Mouse (Mus musculus): ENCODE measurements around the gene Pla2g5. TPM values are rescaled to one million over a fixed set of nuclear protein-coding genes. Genes with fewer than 3 reads are reported as not detected.
"Not testable (repeated sequence)": the region's sequence is repeated elsewhere in the genome, so short reads cannot be mapped to it uniquely, and the experiment has no call there.

Gene Pla2g5
- 0.19 and 0.42 TPM in 2 replicates for polyA plus RNA-seq (2014; fragmentation: Nextera tagmentation; extraction: Ambion mirVana)

DNA sequence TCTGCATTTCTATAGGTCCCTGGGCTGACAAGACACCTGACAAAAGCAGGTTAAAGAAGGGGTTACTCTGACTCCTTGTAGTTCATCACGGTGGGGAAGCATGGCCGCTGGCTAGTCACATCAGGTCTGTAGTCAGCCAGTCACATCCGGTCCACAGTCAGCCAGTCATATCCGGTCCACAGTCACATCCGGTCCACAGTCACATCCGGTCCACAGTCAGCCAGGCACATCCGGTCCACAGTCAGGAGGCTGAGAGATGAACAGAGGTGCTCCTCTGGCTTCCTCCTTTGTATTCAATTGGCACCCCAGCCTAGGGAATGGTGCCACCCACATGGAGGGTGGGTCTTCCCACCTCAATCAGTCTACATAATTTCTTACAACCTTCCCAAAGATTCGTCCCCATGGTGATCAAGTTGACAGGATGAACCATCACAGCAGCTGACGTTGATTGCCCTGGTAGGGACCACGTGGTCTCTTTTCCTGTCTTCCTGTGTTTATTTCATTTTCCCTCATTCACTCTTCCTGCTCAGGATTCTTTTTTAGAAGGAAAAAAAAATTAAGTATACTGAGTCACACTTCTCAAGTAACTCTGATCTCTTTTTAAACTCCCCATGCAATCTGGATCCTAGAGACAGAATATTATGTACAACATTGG is at the start of gene Pla2g5:
TSS of gene Pla2g5 (minus strand) at position 139 of the 655 bp plus-strand sequence.
- 70% methylated on average over 10 of the region's 10 CpGs for WGBS
- Histone ChIP-seq H3K4me1 (replicated peaks; ENCODE audit: control insufficient read depth, insufficient read depth, low read length) (peaks cover 7% of the 10 kb centered on the region; the same call in 1 of the 2 replicates), H3K4me2 (ENCODE audit: low read length) (no peak within 1 kb of the TSS), H3K4me3 (ENCODE audit: low read depth, low read length) (no peak within 1 kb of the TSS), H3K27ac (ENCODE audit: low read depth) (no peak within 1 kb of the TSS), H3K9ac (ENCODE audit: low read length) (no peak within 1 kb of the TSS), H3K9me3 (ENCODE audit: control insufficient read depth, low read length) (no peaks in the 10 kb centered on the region), H3K27me3 (replicated peaks; ENCODE audit: control insufficient read depth, insufficient read depth, low read length) (no peaks in the 10 kb centered on the region), H3K36me3 (ENCODE audit: control insufficient read depth, insufficient read depth, low read length) (no peaks in the 10 kb centered on the region)
- DNase-seq (ENCODE audit: low spot score) (no peak), ATAC-seq (replicated peaks; ENCODE audit: low FRiP score, low TSS enrichment, low read depth) (no peak)

DNA sequence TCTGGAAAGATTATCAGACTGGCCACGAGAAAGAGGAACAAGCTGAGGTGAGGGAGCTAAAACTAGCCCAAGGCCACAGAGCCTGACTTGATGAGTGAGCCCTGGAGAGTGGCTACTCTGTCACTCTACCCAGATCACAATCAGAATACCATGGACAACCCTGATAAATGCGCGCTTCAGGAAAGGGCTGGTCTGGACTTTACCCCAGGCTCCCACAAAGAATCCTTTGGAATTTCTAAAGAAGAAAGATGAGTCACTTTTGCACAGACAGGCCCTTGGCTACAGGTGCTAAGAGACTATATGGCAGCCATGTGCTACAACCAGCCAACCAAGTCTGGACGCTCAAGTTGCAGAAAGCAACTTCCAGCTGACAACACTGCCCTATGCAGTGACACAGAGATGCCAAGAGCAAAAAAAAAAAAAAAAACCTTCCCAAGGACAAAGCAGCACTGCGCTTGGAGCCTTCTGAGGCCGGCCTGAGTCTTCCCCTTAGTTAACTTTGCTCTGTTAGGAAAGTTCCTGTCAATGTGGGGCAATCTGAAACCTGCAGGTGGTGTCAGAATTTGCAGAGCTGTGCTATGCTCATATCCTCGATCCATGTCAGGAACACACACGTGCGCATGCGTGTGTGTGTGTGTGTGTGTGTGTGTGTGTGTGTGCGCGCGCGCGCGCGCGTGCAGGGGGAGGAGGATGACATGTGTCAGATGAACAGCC is 42.5 kb upstream of the Pla2g5 start:
- H3K4me2 ChIP-seq (ENCODE audit: low read length): no peak overlapping the region
- H3K9me3 ChIP-seq (ENCODE audit: control insufficient read depth, low read length): no peaks in the 10 kb centered on the region
- 92% methylated on average over 18 of the region's 18 CpGs for WGBS
- ATAC-seq (replicated peaks; ENCODE audit: low FRiP score, low TSS enrichment, low read depth): no peak
- no peaks in the 10 kb centered on the region for H3K4me1 ChIP-seq (replicated peaks; ENCODE audit: control insufficient read depth, insufficient read depth, low read length)
- H3K4me3 ChIP-seq (ENCODE audit: low read depth, low read length): no peak overlapping the region
- H3K36me3 ChIP-seq (ENCODE audit: control insufficient read depth, insufficient read depth, low read length): peaks cover 74% of the 10 kb centered on the region
- no peak for DNase-seq (ENCODE audit: low spot score)
- no peak overlapping the region for H3K9ac ChIP-seq (ENCODE audit: low read length)
- no peaks in the 10 kb centered on the region for H3K27me3 ChIP-seq (replicated peaks; ENCODE audit: control insufficient read depth, insufficient read depth, low read length)
- no peak overlapping the region for H3K27ac ChIP-seq (ENCODE audit: low read depth)

DNA sequence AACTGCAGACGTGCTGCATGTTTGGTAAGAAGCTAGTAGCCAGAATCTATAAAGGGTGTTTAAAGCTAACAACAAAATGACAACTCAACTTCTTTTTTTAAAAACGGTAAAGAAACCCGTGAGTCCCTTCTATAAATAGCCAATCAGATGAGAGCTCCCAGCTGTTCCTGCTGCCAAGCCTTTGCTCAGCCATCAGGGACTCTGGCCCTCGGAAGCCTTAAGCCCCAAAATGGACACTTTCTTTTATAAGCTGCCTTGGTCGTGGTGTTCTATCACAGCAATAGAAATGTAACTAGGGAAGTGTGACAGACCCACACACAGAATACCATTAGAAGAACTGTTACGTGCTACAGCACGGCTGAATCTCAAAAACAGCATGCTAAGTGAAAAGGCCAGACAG is 36.1 kb upstream of the Pla2g5 start:
- Histone ChIP-seq H3K4me2 (ENCODE audit: low read length) (no peak overlapping the region), H3K36me3 (ENCODE audit: control insufficient read depth, insufficient read depth, low read length) (peaks cover 74% of the 10 kb centered on the region), H3K9ac (ENCODE audit: low read length) (no peak overlapping the region), H3K4me3 (ENCODE audit: low read depth, low read length) (no peak overlapping the region), H3K27me3 (replicated peaks; ENCODE audit: control insufficient read depth, insufficient read depth, low read length) (no peaks in the 10 kb centered on the region), H3K27ac (ENCODE audit: low read depth) (no peak overlapping the region), H3K4me1 (replicated peaks; ENCODE audit: control insufficient read depth, insufficient read depth, low read length) (no peaks in the 10 kb centered on the region), H3K9me3 (ENCODE audit: control insufficient read depth, low read length) (no peaks in the 10 kb centered on the region)
- ATAC-seq (replicated peaks; ENCODE audit: low FRiP score, low TSS enrichment, low read depth) (no peak), DNase-seq (ENCODE audit: low spot score) (no peak)
- WGBS: 67% methylated on average over 7 of the region's 7 CpGs

DNA sequence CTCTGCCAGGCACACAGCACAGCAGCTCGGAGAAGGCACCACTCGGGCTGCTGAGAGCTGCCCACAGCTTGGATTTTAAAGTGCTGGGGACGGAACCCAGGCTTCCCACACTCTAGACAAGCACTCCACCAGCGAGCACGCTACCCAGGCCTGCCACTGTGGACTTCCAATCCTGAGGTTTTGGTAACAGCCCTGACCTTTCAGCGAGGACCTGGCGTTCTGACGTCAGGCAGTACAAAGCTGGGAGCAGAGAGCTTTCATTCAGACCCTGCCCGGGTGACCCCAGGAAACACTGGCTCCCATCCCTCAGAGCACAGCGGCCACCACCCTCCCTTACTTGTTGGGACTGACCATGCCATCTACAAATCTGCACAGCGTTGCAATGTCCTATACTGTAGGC is 30.5 kb upstream of the Pla2g5 start:
- H3K4me2 ChIP-seq (ENCODE audit: low read length); H3K4me3 ChIP-seq (ENCODE audit: low read depth, low read length); H3K9me3 ChIP-seq (ENCODE audit: control insufficient read depth, low read length); H3K27me3 ChIP-seq (replicated peaks; ENCODE audit: control insufficient read depth, insufficient read depth, low read length); H3K27ac ChIP-seq (ENCODE audit: low read depth); ATAC-seq (replicated peaks; ENCODE audit: low FRiP score, low TSS enrichment, low read depth); DNase-seq (ENCODE audit: low spot score); H3K9ac ChIP-seq (ENCODE audit: low read length); H3K4me1 ChIP-seq (replicated peaks; ENCODE audit: control insufficient read depth, insufficient read depth, low read length): not testable (repeated sequence)
- H3K36me3 ChIP-seq (ENCODE audit: control insufficient read depth, insufficient read depth, low read length): peaks cover 53% of the 10 kb centered on the region
- 90% methylated on average over 11 of the region's 11 CpGs for WGBS

DNA sequence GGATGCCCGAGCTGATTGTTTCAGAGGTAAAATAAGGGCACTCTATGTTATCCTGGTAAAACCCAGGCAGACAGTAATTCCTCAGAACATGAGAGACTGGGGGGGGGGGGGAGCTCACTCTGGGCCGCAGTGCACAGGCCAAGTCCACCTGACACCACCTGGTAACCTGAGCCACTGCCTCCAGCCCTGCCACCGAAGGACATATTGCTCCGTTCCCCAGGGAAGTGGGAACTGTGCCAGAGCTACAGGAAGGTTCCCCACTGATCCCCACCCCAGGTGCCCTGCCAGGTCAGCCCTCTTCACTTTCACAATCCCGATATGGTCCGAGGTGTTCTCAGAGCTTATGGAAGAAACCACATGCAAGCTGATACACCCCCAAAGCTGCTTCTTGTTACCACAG is 29.4 kb upstream of the Pla2g5 start:
- no peak for DNase-seq (ENCODE audit: low spot score)
- Histone ChIP-seq H3K27ac (ENCODE audit: low read depth) (no peak overlapping the region), H3K4me3 (ENCODE audit: low read depth, low read length) (no peak overlapping the region), H3K9ac (ENCODE audit: low read length) (no peak overlapping the region), H3K27me3 (replicated peaks; ENCODE audit: control insufficient read depth, insufficient read depth, low read length) (no peaks in the 10 kb centered on the region), H3K4me2 (ENCODE audit: low read length) (no peak overlapping the region), H3K9me3 (ENCODE audit: control insufficient read depth, low read length) (no peaks in the 10 kb centered on the region), H3K4me1 (replicated peaks; ENCODE audit: control insufficient read depth, insufficient read depth, low read length) (no peaks in the 10 kb centered on the region), H3K36me3 (ENCODE audit: control insufficient read depth, insufficient read depth, low read length) (peaks cover 42% of the 10 kb centered on the region)
- 80% methylated on average over 6 of the region's 6 CpGs for WGBS
- no peak for ATAC-seq (replicated peaks; ENCODE audit: low FRiP score, low TSS enrichment, low read depth)

DNA sequence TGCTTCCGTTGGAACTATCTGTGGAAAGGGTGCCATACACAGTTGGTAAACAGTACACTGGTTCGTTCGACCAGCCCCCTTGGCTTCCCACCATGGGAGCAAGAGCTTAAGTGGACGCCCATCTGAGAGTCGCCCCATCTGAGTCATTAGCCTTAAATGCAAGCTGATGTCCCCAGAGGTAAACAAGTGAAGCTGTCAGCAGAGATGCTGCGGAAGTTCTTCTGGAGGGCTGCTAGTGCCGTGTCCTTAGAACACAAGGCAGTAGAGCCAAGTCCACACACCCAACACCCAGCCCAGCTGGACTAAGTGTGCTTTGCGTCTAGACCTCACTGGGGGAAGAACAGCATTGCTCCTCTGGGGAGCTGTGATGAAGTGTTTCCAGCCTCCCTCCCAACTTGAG is 26.4 kb upstream of the Pla2g5 start:
- Histone ChIP-seq H3K36me3 (ENCODE audit: control insufficient read depth, insufficient read depth, low read length) (peaks cover 20% of the 10 kb centered on the region), H3K4me2 (ENCODE audit: low read length) (no peak overlapping the region), H3K4me3 (ENCODE audit: low read depth, low read length) (no peak overlapping the region), H3K9ac (ENCODE audit: low read length) (no peak overlapping the region), H3K4me1 (replicated peaks; ENCODE audit: control insufficient read depth, insufficient read depth, low read length) (no peaks in the 10 kb centered on the region), H3K27me3 (replicated peaks; ENCODE audit: control insufficient read depth, insufficient read depth, low read length) (no peaks in the 10 kb centered on the region), H3K9me3 (ENCODE audit: control insufficient read depth, low read length) (no peaks in the 10 kb centered on the region), H3K27ac (ENCODE audit: low read depth) (no peak overlapping the region)
- DNase-seq (ENCODE audit: low spot score): no peak
- 68% methylated on average over 8 of the region's 8 CpGs for WGBS
- no peak for ATAC-seq (replicated peaks; ENCODE audit: low FRiP score, low TSS enrichment, low read depth)

DNA sequence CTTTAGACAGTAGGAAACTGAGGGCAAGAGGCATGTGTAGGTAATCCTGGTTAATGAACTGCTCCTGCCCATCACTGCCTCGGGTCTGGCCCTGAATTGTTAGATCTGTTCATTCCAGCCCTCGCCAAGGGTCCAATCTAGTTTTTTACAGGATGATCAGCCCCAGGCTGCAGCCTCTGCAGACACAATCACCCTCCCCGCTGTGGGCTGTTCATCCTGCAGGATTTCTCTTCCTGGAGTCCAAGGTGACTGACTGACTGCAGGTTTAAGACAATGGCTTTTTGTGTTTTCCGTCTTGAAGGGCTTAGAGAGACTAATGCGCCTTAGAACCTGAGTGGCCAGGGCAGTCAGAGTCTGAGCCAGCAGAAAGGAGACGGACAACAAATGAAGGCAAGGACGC is 25.9 kb upstream of the Pla2g5 start:
- Histone ChIP-seq H3K27me3 (replicated peaks; ENCODE audit: control insufficient read depth, insufficient read depth, low read length) (no peaks in the 10 kb centered on the region), H3K9me3 (ENCODE audit: control insufficient read depth, low read length) (no peaks in the 10 kb centered on the region), H3K4me2 (ENCODE audit: low read length) (no peak overlapping the region), H3K4me3 (ENCODE audit: low read depth, low read length) (no peak overlapping the region), H3K27ac (ENCODE audit: low read depth) (no peak overlapping the region), H3K4me1 (replicated peaks; ENCODE audit: control insufficient read depth, insufficient read depth, low read length) (no peaks in the 10 kb centered on the region), H3K36me3 (ENCODE audit: control insufficient read depth, insufficient read depth, low read length) (peaks cover 16% of the 10 kb centered on the region; the same call in 1 of the 2 replicates), H3K9ac (ENCODE audit: low read length) (no peak overlapping the region)
- ATAC-seq (replicated peaks; ENCODE audit: low FRiP score, low TSS enrichment, low read depth) (no peak), DNase-seq (ENCODE audit: low spot score) (no peak)
- WGBS: 70% methylated on average over 7 of the region's 7 CpGs

DNA sequence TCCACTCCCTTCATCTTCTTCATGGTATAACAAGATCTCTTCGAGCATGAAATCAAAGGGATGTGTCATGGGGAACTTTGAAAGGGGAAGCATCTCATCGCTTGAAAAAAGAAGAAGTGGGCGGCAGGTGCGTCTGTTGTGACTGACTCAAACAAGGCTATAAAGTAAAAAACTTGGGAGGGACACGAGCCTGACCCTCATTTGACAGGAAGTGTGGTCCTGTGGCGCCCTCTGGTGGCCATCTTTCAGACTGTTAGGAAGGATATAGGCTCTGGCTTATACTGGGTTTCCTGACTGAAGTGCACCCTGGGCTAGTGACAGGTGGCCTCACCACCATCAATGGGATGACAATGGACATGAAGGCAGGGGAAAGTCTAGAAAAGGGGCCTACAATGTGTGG is 21.0 kb upstream of the Pla2g5 start:
- WGBS: 21% methylated on average over 6 of the region's 6 CpGs
- H3K4me1 ChIP-seq (replicated peaks; ENCODE audit: control insufficient read depth, insufficient read depth, low read length): no peaks in the 10 kb centered on the region
- ATAC-seq (replicated peaks; ENCODE audit: low FRiP score, low TSS enrichment, low read depth) (no peak), DNase-seq (ENCODE audit: low spot score) (peak; percentile 94)
- H3K4me3 ChIP-seq (ENCODE audit: low read depth, low read length): no peak overlapping the region
- H3K9me3 ChIP-seq (ENCODE audit: control insufficient read depth, low read length): no peaks in the 10 kb centered on the region
- no peaks in the 10 kb centered on the region for H3K36me3 ChIP-seq (ENCODE audit: control insufficient read depth, insufficient read depth, low read length)
- no peak overlapping the region for H3K4me2 ChIP-seq (ENCODE audit: low read length)
- no peak overlapping the region for H3K9ac ChIP-seq (ENCODE audit: low read length)
- no peak overlapping the region for H3K27ac ChIP-seq (ENCODE audit: low read depth)
- H3K27me3 ChIP-seq (replicated peaks; ENCODE audit: control insufficient read depth, insufficient read depth, low read length): no peaks in the 10 kb centered on the region

DNA sequence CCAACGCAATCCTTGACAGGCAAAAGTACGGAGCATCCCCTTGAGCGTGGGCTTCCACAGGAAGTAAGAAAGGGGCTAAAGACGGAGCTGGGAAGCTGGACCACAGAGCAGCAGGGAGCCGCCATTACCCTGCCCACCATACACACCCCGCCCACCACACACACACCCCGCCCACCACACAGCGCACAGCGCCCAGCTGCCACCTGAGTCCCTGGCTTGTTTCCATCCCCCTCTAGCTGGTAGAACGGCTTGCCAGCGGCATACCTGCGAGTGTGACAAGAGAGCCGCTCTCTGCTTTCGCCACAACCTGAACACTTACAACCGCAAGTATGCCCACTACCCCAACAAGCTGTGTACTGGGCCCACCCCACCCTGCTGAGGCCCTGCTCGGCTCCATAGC is 18.9 kb upstream of the Pla2g5 start:
- 16% methylated on average over 16 of the region's 16 CpGs for WGBS
- no peaks in the 10 kb centered on the region for H3K36me3 ChIP-seq (ENCODE audit: control insufficient read depth, insufficient read depth, low read length)
- no peaks in the 10 kb centered on the region for H3K9me3 ChIP-seq (ENCODE audit: control insufficient read depth, low read length)
- DNase-seq (ENCODE audit: low spot score) (no peak), ATAC-seq (replicated peaks; ENCODE audit: low FRiP score, low TSS enrichment, low read depth) (no peak)
- H3K27ac ChIP-seq (ENCODE audit: low read depth): no peak overlapping the region
- no peaks in the 10 kb centered on the region for H3K4me1 ChIP-seq (replicated peaks; ENCODE audit: control insufficient read depth, insufficient read depth, low read length)
- peak overlapping the region; percentile 38 for H3K4me2 ChIP-seq (ENCODE audit: low read length)
- no peaks in the 10 kb centered on the region for H3K27me3 ChIP-seq (replicated peaks; ENCODE audit: control insufficient read depth, insufficient read depth, low read length)
- H3K9ac ChIP-seq (ENCODE audit: low read length): no peak overlapping the region
- H3K4me3 ChIP-seq (ENCODE audit: low read depth, low read length): no peak overlapping the region
